Mouse (Mus musculus): Measurements from ENCODE around the gene Sprr2a3. TPM values are rescaled to one million over a fixed set of nuclear protein-coding genes. Genes with fewer than 3 reads are reported as not detected.

Gene Sprr2a3
- 0.10 TPM in 1 of 2 replicates, not detected in the other for polyA plus RNA-seq (2012; rRNA removed)

GRCm38 (mm10) chr3:92285101-92285500 is at the start of gene Sprr2a3:
Gene Sprr2a3 (plus strand): TSS chr3:92285417.

GRCm38 (mm10) chr3:92316320-92316719 is 31.1 kb downstream of the Sprr2a3 start, which contains the start of gene Sprr2b:
Gene Sprr2b (plus strand): TSS chr3:92316620.

GRCm38 (mm10) chr3:92338840-92339239 is 53.6 kb downstream of the Sprr2a3 start, which contains the start of gene Sprr2d:
Gene Sprr2d (plus strand): TSS chr3:92339140.

Other genes starting within 250 kb of the Sprr2a3 start
- 0.02 TPM in 2 replicates for gene Lor, start 202.3 kb upstream of the Sprr2a3 start, polyA plus RNA-seq (2012; rRNA removed)
- gene Prr9, start 161.5 kb upstream of the Sprr2a3 start, polyA plus RNA-seq (2012; rRNA removed): not detected in 2 replicates
- not detected in 2 replicates for gene Lelp1, start 142.7 kb upstream of the Sprr2a3 start, polyA plus RNA-seq (2012; rRNA removed)
- gene Sprr2a1, start 69.6 kb upstream of the Sprr2a3 start, polyA plus RNA-seq (2012; rRNA removed): 0.02 and 0.04 TPM in 2 replicates
- 0.50 and 2.6 TPM in 2 replicates for gene Sprr2a2, start 69.5 kb upstream of the Sprr2a3 start, polyA plus RNA-seq (2012; rRNA removed)
- gene Sprr2b, start 31.2 kb downstream of the Sprr2a3 start, polyA plus RNA-seq (2012; rRNA removed): 0.05 TPM in 1 of 2 replicates, not detected in the other
- gene Sprr2d, start 53.7 kb downstream of the Sprr2a3 start, polyA plus RNA-seq (2012; rRNA removed): not detected in 2 replicates
- gene Sprr2e, start 66.7 kb downstream of the Sprr2a3 start, polyA plus RNA-seq (2012; rRNA removed): not detected in 2 replicates
- not detected in 2 replicates for gene Sprr2f, start 79.8 kb downstream of the Sprr2a3 start, polyA plus RNA-seq (2012; rRNA removed)
- not detected in 2 replicates for gene Sprr2h, start 100.3 kb downstream of the Sprr2a3 start, polyA plus RNA-seq (2012; rRNA removed)
- not detected in 2 replicates for gene Sprr2i, start 122.6 kb downstream of the Sprr2a3 start, polyA plus RNA-seq (2012; rRNA removed)
- not detected in 2 replicates for gene Sprr2j-ps, start 132.7 kb downstream of the Sprr2a3 start, polyA plus RNA-seq (2012; rRNA removed)
- 1.9 and 3.1 TPM in 2 replicates for gene Gm9774, start 144.0 kb downstream of the Sprr2a3 start, polyA plus RNA-seq (2012; rRNA removed)
- gene Sprr2k, start 147.2 kb downstream of the Sprr2a3 start, polyA plus RNA-seq (2012; rRNA removed): not detected in 2 replicates
- gene Sprr1b, start 153.4 kb downstream of the Sprr2a3 start, polyA plus RNA-seq (2012; rRNA removed): not detected in 2 replicates
- gene Sprr3, start 173.3 kb downstream of the Sprr2a3 start, polyA plus RNA-seq (2012; rRNA removed): not detected in 2 replicates
- 0.13 and 0.34 TPM in 2 replicates for gene Sprr1a, start 200.5 kb downstream of the Sprr2a3 start, polyA plus RNA-seq (2012; rRNA removed)
- not detected in 2 replicates for gene Sprr4, start 215.1 kb downstream of the Sprr2a3 start, polyA plus RNA-seq (2012; rRNA removed)
- gene 2310046K23Rik, start 249.1 kb downstream of the Sprr2a3 start, polyA plus RNA-seq (2012; rRNA removed): not detected in 2 replicates

Data from liver, embryonic 18 days (tissue).